Mouse (Mus musculus): Measurements from ENCODE around the gene Cyct. TPM values are rescaled to one million over a fixed set of nuclear protein-coding genes. Genes with fewer than 3 reads are reported as not detected.

The Cyct gene
- polyA plus RNA-seq, 1 experiment from 2014 or later, result not detected

- H3K36me3 ChIP-seq, result no peaks in the 10 kb centered on the region
- no peak overlapping the region for H3K9ac ChIP-seq
- WGBS, result 67% methylated on average over 11 of the region's 11 CpGs
- H3K9me3 ChIP-seq, result no peaks in the 10 kb centered on the region
- H3K27me3 ChIP-seq, result peaks cover 11% of the 10 kb centered on the region; the same call in 1 of the 2 replicates
- no peak overlapping the region for H3K4me3 ChIP-seq
- no peak overlapping the region for H3K27ac ChIP-seq
- no peak overlapping the region for H3K4me2 ChIP-seq
- ATAC-seq (ENCODE audit: insufficient number of reproducible peaks, insufficient read depth, low FRiP score, low TSS enrichment, low read depth), result no peak
- no peaks in the 10 kb centered on the region for H3K4me1 ChIP-seq
Measured at GRCm38 (mm10) chr2:76332161-76332805, 28.0 kb downstream of the Cyct start.

- H3K9ac ChIP-seq, result no peak overlapping the region
Measured at GRCm38 (mm10) chr2:76330081-76330480, 30.2 kb downstream of the Cyct start.

GRCm38 (mm10) chr2:76326161-76326560 lies 34.1 kb downstream of the Cyct start:
- H3K4me1 ChIP-seq, result peaks cover 3% of the 10 kb centered on the region; the same call in 1 of the 2 replicates
- H3K9ac ChIP-seq, result no peak overlapping the region
- no peak overlapping the region for H3K27ac ChIP-seq
- H3K9me3 ChIP-seq, result no peaks in the 10 kb centered on the region
- no peaks in the 10 kb centered on the region for H3K36me3 ChIP-seq
- no peak overlapping the region for H3K4me3 ChIP-seq
- no peak for ATAC-seq (ENCODE audit: insufficient number of reproducible peaks, insufficient read depth, low FRiP score, low TSS enrichment, low read depth)
- no peaks in the 10 kb centered on the region for H3K27me3 ChIP-seq
- H3K4me2 ChIP-seq, result no peak overlapping the region
- WGBS, result 85% methylated on average over 3 of the region's 3 CpGs

More at GRCm38 (mm10) chr2:76330081-76330480, 30.2 kb downstream of the Cyct start:
- H3K4me3 ChIP-seq, result no peak overlapping the region
- H3K27ac ChIP-seq, result no peak overlapping the region
- 89% methylated on average over 5 of the region's 5 CpGs for WGBS
- no peaks in the 10 kb centered on the region for H3K27me3 ChIP-seq
- no peaks in the 10 kb centered on the region for H3K9me3 ChIP-seq
- no peaks in the 10 kb centered on the region for H3K4me1 ChIP-seq
- no peak overlapping the region for H3K4me2 ChIP-seq
- no peak for ATAC-seq (ENCODE audit: insufficient number of reproducible peaks, insufficient read depth, low FRiP score, low TSS enrichment, low read depth)
- no peaks in the 10 kb centered on the region for H3K36me3 ChIP-seq

- 85% methylated on average over 5 of the region's 5 CpGs for WGBS
- no peaks in the 10 kb centered on the region for H3K36me3 ChIP-seq
- no peak overlapping the region for H3K4me3 ChIP-seq
- H3K4me2 ChIP-seq, result no peak overlapping the region
- no peak overlapping the region for H3K27ac ChIP-seq
- no peaks in the 10 kb centered on the region for H3K27me3 ChIP-seq
- H3K9ac ChIP-seq, result no peak overlapping the region
- no peak for ATAC-seq (ENCODE audit: insufficient number of reproducible peaks, insufficient read depth, low FRiP score, low TSS enrichment, low read depth)
- H3K4me1 ChIP-seq, result peaks cover 3% of the 10 kb centered on the region; the same call in 1 of the 2 replicates
- H3K9me3 ChIP-seq, result no peaks in the 10 kb centered on the region
Measured at GRCm38 (mm10) chr2:76324463-76324862, 35.8 kb downstream of the Cyct start.

- WGBS, result 82% methylated on average over 21 of the region's 21 CpGs
- no peak overlapping the region for H3K4me3 ChIP-seq
Measured at GRCm38 (mm10) chr2:76323185-76323875, 36.9 kb downstream of the Cyct start.

GRCm38 (mm10) chr2:76320336-76320735 lies 39.9 kb downstream of the Cyct start:
- WGBS, result 89% methylated on average over 6 of the region's 6 CpGs
- Histone ChIP-seq H3K36me3 (no peaks in the 10 kb centered on the region), H3K4me2 (no peak overlapping the region), H3K27ac (no peak overlapping the region), H3K4me3 (no peak overlapping the region), H3K27me3 (no peaks in the 10 kb centered on the region), H3K9ac (no peak overlapping the region), H3K4me1 (peaks cover 3% of the 10 kb centered on the region; the same call in 1 of the 2 replicates), H3K9me3 (no peaks in the 10 kb centered on the region)
- no peak for ATAC-seq (ENCODE audit: insufficient number of reproducible peaks, insufficient read depth, low FRiP score, low TSS enrichment, low read depth)

More at GRCm38 (mm10) chr2:76323185-76323875, 36.9 kb downstream of the Cyct start:
- H3K4me2 ChIP-seq, result no peak overlapping the region
- H3K9ac ChIP-seq, result no peak overlapping the region
- H3K4me1 ChIP-seq, result peaks cover 3% of the 10 kb centered on the region; the same call in 1 of the 2 replicates
- H3K27me3 ChIP-seq, result no peaks in the 10 kb centered on the region
- H3K27ac ChIP-seq, result no peak overlapping the region
- no peaks in the 10 kb centered on the region for H3K36me3 ChIP-seq
- no peak for ATAC-seq (ENCODE audit: insufficient number of reproducible peaks, insufficient read depth, low FRiP score, low TSS enrichment, low read depth)
- H3K9me3 ChIP-seq, result no peaks in the 10 kb centered on the region

GRCm38 (mm10) chr2:76319231-76319630 lies 41.0 kb downstream of the Cyct start:
- no peak overlapping the region for H3K4me3 ChIP-seq
- no peaks in the 10 kb centered on the region for H3K36me3 ChIP-seq
- 89% methylated on average over 6 of the region's 6 CpGs for WGBS
- no peak overlapping the region for H3K27ac ChIP-seq
- H3K4me2 ChIP-seq, result no peak overlapping the region
- no peaks in the 10 kb centered on the region for H3K9me3 ChIP-seq
- ATAC-seq (ENCODE audit: insufficient number of reproducible peaks, insufficient read depth, low FRiP score, low TSS enrichment, low read depth), result no peak
- H3K27me3 ChIP-seq, result no peaks in the 10 kb centered on the region
- no peak overlapping the region for H3K9ac ChIP-seq
- peaks cover 3% of the 10 kb centered on the region; the same call in 1 of the 2 replicates for H3K4me1 ChIP-seq

Small RNAs within 50 kb of the gene (microRNA-seq; reads per million reads assigned to microRNA genes)
- gene Gm44337, result not detected

Other genes with a start within 250 kb of the Cyct start
- gene Pde11a, start 21.7 kb downstream of the Cyct start, polyA plus RNA-seq (2015; fragmentation: Nextera tagmentation; extraction: Ambion mirVana), result 0.28 and 0.32 TPM in 2 replicates
- gene Rbm45, start 9.5 kb upstream of the Cyct start, polyA plus RNA-seq (2015; fragmentation: Nextera tagmentation; extraction: Ambion mirVana), result 18.0 and 21.7 TPM in 2 replicates
- gene Osbpl6, start 46.1 kb upstream of the Cyct start, polyA plus RNA-seq (2015; fragmentation: Nextera tagmentation; extraction: Ambion mirVana), result 16.5 and 18.6 TPM in 2 replicates